Mouse (Mus musculus) kidney, embryonic 14.5 days (tissue): ENCODE measurements around the gene Mrtfb. TPM values are rescaled to one million over a fixed set of nuclear protein-coding genes. Genes with fewer than 3 reads are reported as not detected.

Source experiments
- ATAC-seq: fragments of 200-750 bp; cut with Nextera tagmentation; 2 replicates; pipeline ENCODE4 v1.8.0; 2017; ENCODE audit warnings: moderate number of reproducible peaks, mild to moderate bottlenecking, moderate TSS enrichment, moderate library complexity; ENCODE audit not compliant: low FRiP score, low TSS enrichment
- H3K27ac ChIP-seq: fragments of 300-500 bp; sonication (generic); 2 replicates; pipeline ENCODE4 v1.5.1; 2014; ENCODE audit warnings: low read depth, mild to moderate bottlenecking, low read length, moderate library complexity, mixed read lengths
- H3K27me3 ChIP-seq: fragments of 300-500 bp; sonication (generic); 2 replicates; pipeline ENCODE4 v1.6.1; 2014; ENCODE audit warnings: mild to moderate bottlenecking, low read length; ENCODE audit not compliant: control insufficient read depth, insufficient read depth
- H3K36me3 ChIP-seq: fragments of 300-500 bp; sonication (generic); 2 replicates; pipeline ENCODE4 v1.6.1; 2014; ENCODE audit warnings: low read length, mixed read lengths; ENCODE audit not compliant: control insufficient read depth, insufficient read depth
- H3K4me1 ChIP-seq: fragments of 300-500 bp; sonication (generic); 2 replicates; pipeline ENCODE4 v1.6.1; 2014; ENCODE audit warnings: low read length, mixed read lengths; ENCODE audit not compliant: control insufficient read depth, insufficient read depth
- H3K4me2 ChIP-seq: fragments of 300-500 bp; sonication (generic); replicated peaks from 2 replicates; pipeline ENCODE4 v1.6.1; 2014; ENCODE audit warnings: low read depth, mild to moderate bottlenecking, low read length
- H3K4me3 ChIP-seq: fragments of 300-500 bp; sonication (generic); 2 replicates; pipeline ENCODE4 v1.5.1; 2014; ENCODE audit warnings: mild to moderate bottlenecking, low read length
- H3K9ac ChIP-seq: fragments of 300-500 bp; sonication (generic); 2 replicates; pipeline ENCODE4 v1.6.1; 2014; ENCODE audit warnings: low read depth, mild to moderate bottlenecking, low read length, moderate library complexity
- H3K9me3 ChIP-seq: fragments of 300-500 bp; sonication (generic); 2 replicates; pipeline ENCODE4 v1.6.1; 2016; ENCODE audit warnings: low read length; ENCODE audit not compliant: control insufficient read depth
- WGBS: fragments of 180-500 bp; shearing (Covaris S2); extraction: QIAGEN DNeasy Blood & Tissue Kit; methylation state at CpG from one replicate; pipeline ENCODE4 v1.1.7; 2014; 5-methylcytosine and 5-hydroxymethylcytosine counted together
- polyA plus RNA-seq: library from polyadenylated mRNA; unstranded; fragments of >200 nt; fragmentation: Nextera tagmentation; extraction: Ambion mirVana; gene quantifications from 2 replicates; pipeline ENCODE4 v1.2.1, GENCODE M21; 2014

Mrtfb gene
- polyA plus RNA-seq, 1 experiment from 2014 or later: 30.1 TPM

DNA sequence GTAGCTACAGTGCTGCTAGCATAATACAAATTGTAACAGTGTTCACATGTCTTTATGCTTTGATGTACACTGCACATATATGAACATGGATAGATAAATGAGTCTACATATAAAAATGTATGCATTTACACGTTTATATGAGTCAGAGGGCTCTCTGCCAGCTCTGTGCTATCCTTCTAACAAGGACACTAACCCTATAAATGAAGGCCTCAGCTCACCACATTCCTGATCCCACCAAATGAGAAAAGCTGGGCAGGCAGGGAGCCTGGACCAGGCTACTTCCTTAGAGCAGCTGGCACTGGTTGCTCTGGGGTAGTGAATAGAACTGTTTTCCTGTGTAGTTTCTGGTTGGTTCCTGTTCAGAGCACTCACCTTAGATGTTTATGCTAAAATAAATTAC lies 110.0 kb downstream of the Mrtfb start:
- Histone ChIP-seq H3K4me1 (no peaks in the 10 kb centered on the region), H3K4me3 (no peak overlapping the region), H3K9ac (no peak overlapping the region), H3K27me3 (no peaks in the 10 kb centered on the region), H3K4me2 (no peak overlapping the region), H3K27ac (no peak overlapping the region), H3K36me3 (no peaks in the 10 kb centered on the region; the same call in 1 of the 2 replicates), H3K9me3 (no peaks in the 10 kb centered on the region)
- ATAC-seq: no peak
- 56% methylated on average over 1 of the region's 1 CpGs for WGBS

DNA sequence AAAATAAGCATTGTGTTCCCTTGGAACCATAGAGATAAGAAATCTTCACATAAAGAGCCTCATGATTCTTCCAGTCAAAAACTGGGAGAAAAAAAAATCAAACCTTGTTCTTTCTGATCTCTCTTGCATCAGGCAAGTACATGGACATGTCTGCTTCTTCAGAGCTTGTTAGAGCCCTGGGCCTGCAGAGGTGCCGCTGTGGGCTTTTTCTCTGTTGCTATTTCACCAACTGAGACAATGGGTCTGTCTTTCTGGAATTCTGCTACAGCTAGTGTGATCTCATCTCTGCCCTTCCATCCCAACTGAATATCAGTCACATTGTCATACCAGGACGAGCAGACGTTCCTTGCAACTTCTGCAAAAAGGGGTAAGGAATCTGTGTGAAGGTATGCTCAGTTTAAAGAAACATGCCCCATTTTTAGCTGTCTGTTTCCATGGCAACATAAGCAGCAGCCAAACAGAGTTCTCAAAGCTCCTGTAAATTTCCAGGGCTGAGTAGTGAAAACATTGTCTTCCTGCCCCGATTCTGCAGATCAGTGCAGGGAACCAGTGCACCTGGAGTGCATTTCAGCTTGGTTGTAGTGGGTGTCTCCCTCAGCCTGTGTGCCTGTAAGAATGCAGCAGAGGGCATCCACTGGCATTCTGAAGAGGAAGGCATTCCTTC lies 110.7 kb downstream of the Mrtfb start:
- H3K4me3 ChIP-seq: no peak overlapping the region
- WGBS: 42% methylated on average over 4 of the region's 4 CpGs
- H3K36me3 ChIP-seq: no peaks in the 10 kb centered on the region; the same call in 1 of the 2 replicates

DNA sequence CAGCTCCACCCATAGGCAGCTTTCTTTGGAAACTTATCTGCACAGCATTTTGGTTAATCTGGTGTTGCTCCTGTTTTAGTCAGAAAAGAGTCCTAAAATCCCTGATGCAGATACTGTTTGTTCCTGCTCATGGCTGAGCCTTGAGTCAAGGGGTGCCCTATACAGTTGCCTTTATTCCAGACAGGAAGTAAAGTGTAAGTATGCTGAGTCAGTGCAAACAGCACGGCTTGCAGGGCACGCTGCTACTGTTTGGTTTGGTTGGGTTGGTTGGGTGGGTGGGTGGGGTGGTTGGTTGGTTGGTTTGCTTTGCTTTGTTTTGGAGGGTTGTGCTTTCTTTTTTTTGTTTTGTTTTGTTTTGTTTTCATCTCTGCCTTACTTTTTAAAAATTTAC lies 111.2 kb downstream of the Mrtfb start:
- H3K4me2 ChIP-seq: no peak overlapping the region
- H3K27me3 ChIP-seq: no peaks in the 10 kb centered on the region
- H3K9ac ChIP-seq: no peak overlapping the region
- H3K9me3 ChIP-seq: no peaks in the 10 kb centered on the region
- no peak overlapping the region for H3K4me3 ChIP-seq
- H3K36me3 ChIP-seq: no peaks in the 10 kb centered on the region; the same call in 1 of the 2 replicates
- ATAC-seq: no peak
- H3K4me1 ChIP-seq: no peaks in the 10 kb centered on the region; the same call in 1 of the 2 replicates
- H3K27ac ChIP-seq: no peak overlapping the region; the same call in 1 of the 2 replicates
- 71% methylated on average over 2 of the region's 2 CpGs for WGBS

More for the DNA sequence above, 110.7 kb downstream of the Mrtfb start:
- Histone ChIP-seq H3K9ac (no peak overlapping the region), H3K9me3 (no peaks in the 10 kb centered on the region), H3K27ac (peak overlapping the region; percentile 21; the same call in 1 of the 2 replicates), H3K4me2 (no peak overlapping the region), H3K4me1 (no peaks in the 10 kb centered on the region; the same call in 1 of the 2 replicates), H3K27me3 (no peaks in the 10 kb centered on the region)
- ATAC-seq: no peak

DNA sequence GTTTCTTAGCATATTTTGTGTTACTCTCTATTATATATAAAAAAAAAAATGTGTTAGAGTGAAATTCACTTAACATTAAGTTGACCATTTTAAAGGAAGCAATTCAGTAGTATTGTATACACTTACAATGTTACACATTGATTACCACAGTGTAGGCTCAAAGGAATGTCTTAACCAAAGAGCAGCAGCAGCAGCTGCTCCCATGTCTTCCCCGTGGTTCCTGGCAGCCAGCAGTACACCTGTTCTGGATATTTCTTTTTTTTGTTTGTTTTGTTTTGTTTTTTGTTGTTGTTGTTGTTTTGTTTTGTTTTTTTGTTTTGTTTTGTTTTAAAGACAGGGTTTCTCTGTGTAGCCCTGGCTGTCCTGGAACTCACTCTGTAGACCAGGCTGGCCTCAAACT lies 112.4 kb downstream of the Mrtfb start:
- WGBS: 83% methylated on average over 1 of the region's 1 CpGs
- Histone ChIP-seq H3K9me3 (no peaks in the 10 kb centered on the region), H3K27me3 (no peaks in the 10 kb centered on the region), H3K4me3 (no peak overlapping the region), H3K36me3 (no peaks in the 10 kb centered on the region; the same call in 1 of the 2 replicates), H3K4me2 (no peak overlapping the region), H3K4me1 (no peaks in the 10 kb centered on the region; the same call in 1 of the 2 replicates), H3K9ac (no peak overlapping the region), H3K27ac (no peak overlapping the region)
- ATAC-seq: no peak

DNA sequence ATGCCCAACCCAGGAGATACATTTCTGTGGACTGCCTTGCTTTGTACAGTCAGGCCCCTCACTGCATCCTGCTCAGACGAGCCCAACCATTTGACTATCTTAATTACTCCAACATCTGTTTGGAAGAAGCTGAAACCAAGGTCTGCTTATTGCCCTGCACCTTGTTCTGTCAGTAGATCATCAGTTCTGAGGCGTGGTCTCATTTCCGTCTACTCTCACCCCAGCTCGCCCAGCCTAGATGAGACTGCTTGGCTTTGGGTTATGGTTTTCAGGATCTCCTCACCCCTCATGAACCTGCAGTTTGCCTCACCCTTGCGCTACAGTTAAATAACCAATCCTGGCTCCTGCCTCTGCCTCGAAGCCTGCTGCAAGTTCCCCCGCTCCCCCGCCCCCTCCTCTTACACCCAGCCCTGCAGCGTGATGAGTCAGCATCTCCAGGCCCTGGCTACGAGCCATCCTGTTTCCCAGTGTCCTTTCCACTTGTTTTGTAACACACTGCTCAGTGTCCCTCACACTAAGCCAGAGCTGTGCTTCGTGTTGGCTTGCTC lies 115.5 kb downstream of the Mrtfb start:
- Histone ChIP-seq H3K36me3 (no peaks in the 10 kb centered on the region; the same call in 1 of the 2 replicates), H3K4me1 (no peaks in the 10 kb centered on the region; the same call in 1 of the 2 replicates), H3K27me3 (no peaks in the 10 kb centered on the region), H3K27ac (no peak overlapping the region; the same call in 1 of the 2 replicates), H3K9me3 (no peaks in the 10 kb centered on the region), H3K4me2 (no peak overlapping the region), H3K9ac (no peak overlapping the region), H3K4me3 (no peak overlapping the region)
- ATAC-seq: peak; percentile 84
- WGBS: 23% methylated on average over 11 of the region's 11 CpGs

DNA sequence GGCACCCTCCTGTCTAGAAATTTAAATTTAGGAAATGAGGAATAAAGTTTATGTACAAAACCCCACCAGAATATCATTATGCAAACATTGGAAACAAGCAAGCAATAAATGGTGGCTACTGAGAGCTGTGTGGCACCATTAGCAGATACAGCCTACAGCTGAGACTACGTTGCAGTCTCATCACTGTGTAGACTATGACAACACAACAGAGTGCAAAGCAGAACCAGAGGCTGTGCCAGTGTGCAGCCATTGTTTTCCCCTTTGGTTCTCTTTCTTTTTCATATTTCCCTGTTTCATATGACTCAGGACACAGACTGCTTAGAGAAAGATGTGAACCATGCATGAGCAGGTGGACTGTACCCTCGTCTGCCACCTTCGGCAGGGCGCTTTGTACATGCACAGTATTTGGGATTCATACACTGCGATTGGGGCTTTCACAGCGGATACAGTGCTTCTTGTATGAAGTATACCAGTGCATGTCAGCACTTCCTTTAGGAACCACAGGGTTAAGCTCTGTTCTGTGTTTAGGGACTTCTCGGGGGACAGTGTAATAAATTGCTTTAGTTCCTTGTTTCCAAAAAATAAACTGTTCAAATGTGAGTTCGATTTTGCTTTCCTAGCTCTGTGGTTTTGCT lies 116.7 kb downstream of the Mrtfb start:
- Histone ChIP-seq H3K9ac (no peak overlapping the region), H3K4me3 (no peak overlapping the region), H3K9me3 (no peaks in the 10 kb centered on the region), H3K4me2 (no peak overlapping the region), H3K4me1 (no peaks in the 10 kb centered on the region; the same call in 1 of the 2 replicates), H3K27ac (no peak overlapping the region), H3K27me3 (no peaks in the 10 kb centered on the region), H3K36me3 (no peaks in the 10 kb centered on the region; the same call in 1 of the 2 replicates)
- 91% methylated on average over 8 of the region's 8 CpGs for WGBS
- no peak for ATAC-seq

DNA sequence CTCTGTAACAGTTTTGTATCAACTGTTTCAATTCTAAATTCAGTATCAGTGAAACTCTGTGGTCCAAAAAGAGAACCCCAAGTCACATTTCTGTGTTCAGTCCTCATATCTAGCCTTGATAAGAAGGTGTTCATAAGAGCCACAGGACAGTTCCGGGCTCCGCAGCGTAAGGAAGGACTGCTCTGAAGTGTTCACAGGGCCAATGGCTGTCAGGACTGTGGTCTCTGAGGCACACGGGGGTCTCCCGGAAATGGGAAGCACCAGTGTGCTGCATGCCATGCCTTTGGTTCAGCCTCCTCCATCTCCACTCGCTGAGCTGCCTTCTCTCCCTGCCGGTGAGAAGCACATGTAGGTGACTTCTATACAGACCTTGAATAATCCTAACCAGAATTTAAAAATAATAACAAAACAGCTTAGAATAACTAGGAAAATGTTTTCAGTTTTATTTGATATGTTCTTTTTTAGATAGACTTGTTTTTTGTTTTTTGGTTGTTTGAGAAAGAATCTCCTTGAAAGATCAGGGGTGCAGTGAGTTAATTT lies 120.7 kb downstream of the Mrtfb start:
- Histone ChIP-seq H3K36me3 (no peaks in the 10 kb centered on the region; the same call in 1 of the 2 replicates), H3K27ac (no peak overlapping the region), H3K27me3 (no peaks in the 10 kb centered on the region), H3K4me2 (no peak overlapping the region), H3K4me3 (no peak overlapping the region), H3K9me3 (no peaks in the 10 kb centered on the region), H3K9ac (no peak overlapping the region), H3K4me1 (no peaks in the 10 kb centered on the region; the same call in 1 of the 2 replicates)
- 91% methylated on average over 7 of the region's 7 CpGs for whole genome bisulfite sequencing
- ATAC-seq: no peak

DNA sequence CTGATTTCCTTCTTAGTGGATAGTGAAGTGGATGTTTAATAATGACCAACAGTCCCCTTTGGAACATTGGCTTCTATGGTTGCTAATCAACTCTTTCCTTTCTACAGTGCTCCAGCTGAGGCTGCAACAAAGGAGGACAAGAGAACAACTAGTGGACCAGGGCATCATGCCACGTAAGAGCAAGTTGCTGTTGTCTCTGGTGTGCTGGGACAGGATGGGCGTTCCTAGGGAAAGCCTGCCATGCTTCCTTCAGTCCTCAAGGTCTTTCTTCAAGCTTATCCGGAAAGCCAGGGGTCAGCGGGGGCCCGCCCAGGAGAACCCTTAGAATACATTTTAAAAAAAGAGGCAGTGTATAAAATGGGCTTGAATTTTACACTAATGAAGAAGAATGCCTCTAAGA lies 121.9 kb downstream of the Mrtfb start:
- Histone ChIP-seq H3K4me1 (no peaks in the 10 kb centered on the region), H3K27ac (no peak overlapping the region), H3K9me3 (no peaks in the 10 kb centered on the region), H3K36me3 (peaks cover 3% of the 10 kb centered on the region; the same call in 1 of the 2 replicates), H3K27me3 (no peaks in the 10 kb centered on the region), H3K9ac (no peak overlapping the region), H3K4me2 (no peak overlapping the region), H3K4me3 (no peak overlapping the region)
- 93% methylated on average over 5 of the region's 5 CpGs for WGBS
- ATAC-seq: no peak

DNA sequence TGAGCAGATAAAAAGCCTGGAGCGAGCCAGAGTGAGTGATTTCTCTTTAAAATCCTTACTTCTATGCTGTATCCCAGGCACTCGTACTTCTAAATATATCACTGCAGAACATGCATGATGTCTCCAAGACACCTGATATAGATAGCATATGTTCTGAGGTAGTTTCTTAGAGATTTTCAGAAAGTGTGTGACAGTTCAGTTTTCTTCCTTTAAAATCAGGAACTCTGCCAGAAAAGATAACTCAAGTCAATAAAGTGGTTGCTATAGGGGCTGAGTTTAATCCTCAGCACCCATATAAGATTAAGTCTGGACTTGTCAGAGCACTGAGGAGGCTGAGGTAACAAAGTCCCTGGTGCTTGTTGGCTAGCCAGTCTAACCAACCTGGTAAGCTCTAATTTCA lies 123.6 kb downstream of the Mrtfb start:
- no peak overlapping the region for H3K4me3 ChIP-seq
- H3K4me1 ChIP-seq: no peaks in the 10 kb centered on the region
- no peaks in the 10 kb centered on the region for H3K27me3 ChIP-seq
- H3K27ac ChIP-seq: no peak overlapping the region
- ATAC-seq: no peak
- H3K9ac ChIP-seq: no peak overlapping the region
- no peaks in the 10 kb centered on the region for H3K9me3 ChIP-seq
- WGBS: 84% methylated on average over 2 of the region's 2 CpGs
- no peak overlapping the region for H3K4me2 ChIP-seq
- peaks cover 12% of the 10 kb centered on the region for H3K36me3 ChIP-seq
